25 mouse cellular contexts compared by ENCODE assay signal in the genomic region with DNA sequence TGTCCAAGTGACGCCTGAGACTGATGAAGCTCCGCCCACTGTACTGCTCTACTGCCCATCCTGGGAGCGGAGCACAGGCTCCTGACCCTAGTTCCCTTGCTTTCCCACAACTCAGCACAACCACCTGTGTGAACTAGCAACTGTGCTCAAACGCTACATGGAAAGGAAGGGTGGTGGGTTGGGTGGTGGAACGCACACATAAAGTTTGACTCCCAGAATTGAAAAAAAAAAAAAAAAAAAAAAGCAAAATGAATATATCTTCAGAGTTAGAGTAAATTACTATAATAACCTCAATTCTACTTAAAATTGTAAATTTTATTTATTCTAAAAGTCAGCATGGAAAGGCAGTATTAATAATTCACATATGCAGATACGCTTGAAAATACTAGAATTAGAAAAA. TPM values are rescaled to one million over a fixed set of nuclear protein-coding genes. Genes with fewer than 3 reads are reported as not detected.
"Had no signal": no experiment of that assay in that cellular context is flagged by ENCODE, and none has a peak within 500 bp of the region (broad histone marks: within the 10 kb centered on the region; RNA-seq: fewer than 3 reads in every experiment).

No protein-coding gene starts in this region.

- H3K4me2 ChIP-seq: heart, embryonic 12.5 days; hindbrain, embryonic 12.5 days; hindbrain, embryonic 14.5 days; kidney, embryonic 15.5 days; limb, embryonic 13.5 days; limb, embryonic 15.5 days; liver, embryonic 12.5 days had no signal

- DNase-seq: gastrocnemius, adult 2 months; gastrocnemius, postnatal 10 days; gastrocnemius, postnatal 25 days; heart, postnatal 4 days; kidney, adult 11 months; kidney, adult 2 months; kidney, adult 9 months; kidney, postnatal 14 days; kidney, postnatal 36 days; layer of hippocampus, adult 9-11 months; layer of hippocampus, postnatal 36 days had no signal

- ATAC-seq: hindbrain, embryonic 16.5 days; inflammation-experienced regulatory T-cells, adult 6 months; intestine, embryonic 16.5 days; liver, embryonic 12.5 days had no signal

- H3K27me3 ChIP-seq: heart, embryonic 12.5 days; hindbrain, embryonic 12.5 days; kidney, embryonic 15.5 days; limb, embryonic 13.5 days; limb, embryonic 15.5 days; liver, embryonic 12.5 days had no signal

- H3K4me3 ChIP-seq: gastrocnemius, adult 2 months; heart, embryonic 10.5 days; heart, embryonic 12.5 days; hindbrain, embryonic 10.5 days; hindbrain, embryonic 12.5 days; kidney, embryonic 15.5 days; limb, embryonic 13.5 days; limb, embryonic 15.5 days; liver, embryonic 12.5 days had no signal

- H3K9ac ChIP-seq: heart, embryonic 12.5 days; hindbrain, embryonic 12.5 days; hindbrain, embryonic 14.5 days; kidney, embryonic 15.5 days; limb, embryonic 13.5 days; limb, embryonic 15.5 days; liver, embryonic 12.5 days; liver, embryonic 14.5 days had no signal

- H3K9me3 ChIP-seq: heart, embryonic 10.5 days; limb, embryonic 13.5 days; limb, embryonic 15.5 days; liver, embryonic 12.5 days had no signal

- H3K27ac ChIP-seq: heart, embryonic 10.5 days; hindbrain, embryonic 10.5 days; hindbrain, embryonic 12.5 days; hindbrain, embryonic 14.5 days; kidney, embryonic 15.5 days; limb, embryonic 13.5 days; limb, embryonic 15.5 days; liver, embryonic 12.5 days; liver, embryonic 14.5 days had no signal

- H3K4me1 ChIP-seq: heart, embryonic 10.5 days; hindbrain, embryonic 12.5 days; limb, embryonic 13.5 days; limb, embryonic 15.5 days; liver, embryonic 12.5 days had no signal

- H3K36me3 ChIP-seq: hindbrain, embryonic 10.5 days; hindbrain, embryonic 12.5 days; limb, embryonic 13.5 days; limb, embryonic 15.5 days had no signal

RNA-seq across cellular contexts. Expression of gene Npr3, which starts 25.3 kb away (rescaled TPM):
- total RNA-seq: granulocyte monocyte progenitor cell, adult 5-6 weeks had no signal
- polyA plus RNA-seq: inflammation-experienced regulatory T-cells, adult 6 months had no signal
